Mouse (Mus musculus): ENCODE measurements around the gene 1700086D15Rik.

DNA sequence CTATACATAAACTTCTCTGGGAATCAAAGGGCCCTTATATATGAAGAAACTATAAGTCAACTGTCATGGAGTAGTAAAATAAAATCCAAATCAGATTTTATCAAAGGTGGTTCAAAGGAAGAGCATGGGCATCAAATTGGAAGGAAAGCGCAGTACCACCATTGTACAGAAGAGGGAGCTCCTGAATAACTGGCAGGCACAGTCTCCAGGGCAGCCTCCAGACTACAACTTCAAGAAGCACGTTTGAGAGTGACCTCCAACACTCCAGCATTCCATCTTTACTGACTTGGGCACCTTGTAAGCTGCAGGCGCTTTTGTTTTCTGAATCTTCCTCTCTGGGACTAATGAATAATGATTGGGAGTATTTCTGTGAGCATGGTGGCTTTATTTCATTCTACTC, 37.6 kb upstream of the 1700086D15Rik start:
- TF ChIP-seq CTCF (IDR thresholded peaks at IDR 0.05; ENCODE audit: extremely low read depth, insufficient read depth, low read length), result peak; percentile 90
- no peak for TF ChIP-seq POLR2A (IDR thresholded peaks at IDR 0.05; ENCODE audit: extremely low read depth, insufficient read depth, low read length)

Data from cortical plate, adult 2 months (tissue).